Mouse (Mus musculus): ENCODE measurements at regions not wholly inside any gene's neighbourhood (a gene's known extent, or its start where the extent isn't known, plus 50 kb on each side); places are given as distances from the start of the nearest gene placed in this dataset.
A peak's percentile ranks its signal among the peaks of the same experiment; 100 is the strongest.

DNA sequence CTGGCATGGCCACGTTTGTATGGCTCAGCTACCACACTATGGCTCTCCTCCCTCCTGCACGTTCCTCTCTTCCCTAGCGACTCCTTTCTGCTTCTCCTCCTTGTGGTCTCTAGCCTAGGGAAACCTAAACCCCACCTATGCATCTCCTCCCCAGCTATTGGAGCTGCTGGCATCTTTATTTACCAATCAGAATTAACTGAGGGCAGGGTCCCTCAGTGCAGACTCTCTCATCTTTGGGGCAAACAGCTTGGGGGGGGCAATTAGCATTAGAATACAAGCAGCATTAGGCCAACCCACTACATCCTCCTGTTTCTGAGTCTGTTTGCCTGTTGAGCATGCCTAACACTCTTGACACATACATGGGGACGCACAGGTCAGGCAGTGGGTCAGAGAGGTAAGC lies 106.7 kb upstream of the Foxn2 start:
- 84% methylated on average over 4 of the region's 4 CpGs for WGBS
- Histone ChIP-seq H3K4me1 (ENCODE audit: control insufficient read depth, insufficient read depth, low read length) (peaks cover 12% of the 10 kb centered on the region), H3K4me3 (ENCODE audit: insufficient read depth, low read depth, low read length) (no peak overlapping the region), H3K27ac (ENCODE audit: insufficient read depth, low read depth, low read length) (no peak overlapping the region)
- TF ChIP-seq CTCF (IDR thresholded peaks at IDR 0.05; ENCODE audit: insufficient read depth, low read depth, low read length) (no peak), POLR2A (IDR thresholded peaks at IDR 0.05; ENCODE audit: insufficient read depth, low read depth, low read length) (no peak)

DNA sequence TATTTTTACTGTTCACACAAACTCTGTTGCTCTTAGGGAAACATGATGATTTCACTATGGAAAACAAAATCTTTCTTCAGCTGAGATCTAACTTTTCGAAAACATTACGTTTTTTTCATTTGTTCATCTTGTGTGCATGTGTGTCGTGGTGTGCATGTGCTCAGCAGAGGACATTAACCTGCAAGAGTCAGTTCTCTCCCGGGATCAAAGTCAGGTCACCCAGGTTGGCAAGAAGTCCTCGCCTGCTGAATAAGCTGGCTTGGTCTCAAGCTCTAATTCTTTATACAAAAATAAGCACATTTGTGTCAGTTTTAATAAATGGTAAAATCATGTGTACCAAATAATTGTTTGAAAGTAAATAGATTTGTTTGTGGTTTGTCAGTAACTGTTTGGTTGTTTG lies 105.2 kb upstream of the Foxn2 start:
- Histone ChIP-seq H3K4me3 (ENCODE audit: insufficient read depth, low read depth, low read length) (no peak overlapping the region), H3K4me1 (ENCODE audit: control insufficient read depth, insufficient read depth, low read length) (peaks cover 4% of the 10 kb centered on the region; the same call in 1 of the 2 replicates), H3K27ac (ENCODE audit: insufficient read depth, low read depth, low read length) (no peak overlapping the region)
- 83% methylated on average over 5 of the region's 5 CpGs for WGBS
- no peak for TF ChIP-seq POLR2A (IDR thresholded peaks at IDR 0.05; ENCODE audit: insufficient read depth, low read depth, low read length)
- TF ChIP-seq CTCF (IDR thresholded peaks at IDR 0.05; ENCODE audit: insufficient read depth, low read depth, low read length) = no peak

DNA sequence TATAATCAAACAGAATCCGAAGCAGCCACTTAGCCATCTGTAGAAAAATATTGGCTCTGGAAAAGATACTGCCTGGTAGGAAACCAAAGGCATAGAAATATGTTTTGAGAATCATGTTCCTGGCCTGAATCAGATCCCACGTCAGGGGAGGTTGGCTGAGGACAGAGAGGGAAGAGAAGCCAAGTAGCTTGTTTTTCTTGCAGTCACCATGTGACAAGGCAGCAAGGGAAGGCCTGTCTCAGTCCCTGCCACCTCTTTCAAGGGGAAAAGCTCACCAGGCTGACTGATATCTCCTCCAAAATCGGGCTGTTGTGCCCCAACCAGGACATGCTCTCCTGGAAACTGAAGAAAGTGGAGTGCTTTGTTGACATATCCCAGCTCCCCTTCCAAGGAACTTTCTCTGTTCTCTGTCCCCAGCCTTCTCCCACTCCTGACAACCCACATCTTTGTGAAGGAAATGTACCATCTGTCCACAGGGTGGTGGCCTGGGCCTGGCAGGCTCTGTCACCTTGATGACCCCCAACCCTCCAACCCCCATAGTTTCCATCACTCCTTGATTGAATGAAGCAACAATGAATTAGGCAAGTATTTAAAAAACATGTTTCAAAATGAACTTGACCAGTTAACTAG lies 104.3 kb upstream of the Foxn2 start:
- peak overlapping the region; percentile 31; the same call in 1 of the 2 replicates for H3K27ac ChIP-seq (ENCODE audit: insufficient read depth, low read depth, low read length)
- WGBS = 62% methylated on average over 3 of the region's 3 CpGs

DNA sequence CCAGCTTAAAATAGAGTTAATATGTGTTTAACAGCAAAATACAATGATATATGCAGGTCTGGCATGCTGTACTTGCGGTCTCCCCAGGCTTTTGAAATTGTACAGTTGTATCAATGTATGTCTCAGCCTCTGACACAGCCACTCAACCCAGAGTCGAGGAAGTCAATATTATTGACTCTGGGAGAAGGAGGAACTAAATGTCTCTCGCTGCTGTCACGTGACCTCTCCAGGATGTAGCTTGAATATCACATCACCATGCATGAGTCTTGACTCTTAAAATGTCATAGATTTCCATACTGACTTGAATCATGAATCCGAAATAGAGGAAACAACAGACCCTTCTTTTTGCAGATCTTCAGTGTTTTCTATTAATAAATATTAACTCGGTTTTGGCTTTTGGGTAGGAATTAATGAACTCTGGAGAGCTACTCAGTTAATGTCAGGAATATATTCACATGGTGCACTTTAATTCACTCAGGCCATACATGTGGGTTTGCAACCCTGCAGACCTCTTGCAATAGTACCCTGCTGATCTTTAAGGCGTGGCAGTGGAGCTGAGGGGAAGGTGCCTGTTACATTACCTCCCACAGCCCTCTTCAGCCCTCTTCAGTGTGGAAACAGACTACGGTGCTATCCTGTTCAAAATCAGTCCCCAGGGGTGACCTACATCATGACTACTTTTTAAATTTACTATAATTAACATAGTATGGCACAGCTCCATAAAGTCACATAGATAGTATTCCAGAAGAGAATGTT lies 102.7 kb upstream of the Foxn2 start:
- no peak overlapping the region for H3K27ac ChIP-seq (ENCODE audit: insufficient read depth, low read depth, low read length)
- H3K4me1 ChIP-seq (ENCODE audit: control insufficient read depth, insufficient read depth, low read length) = peaks cover 4% of the 10 kb centered on the region; the same call in 1 of the 2 replicates
- TF ChIP-seq POLR2A (IDR thresholded peaks at IDR 0.05; ENCODE audit: insufficient read depth, low read depth, low read length) (no peak), CTCF (IDR thresholded peaks at IDR 0.05; ENCODE audit: insufficient read depth, low read depth, low read length) (no peak)
- no peak overlapping the region for H3K4me3 ChIP-seq (ENCODE audit: insufficient read depth, low read depth, low read length)
- 84% methylated on average over 8 of the region's 8 CpGs for WGBS

More for the DNA sequence above, 104.3 kb upstream of the Foxn2 start:
- peaks cover 4% of the 10 kb centered on the region; the same call in 1 of the 2 replicates for H3K4me1 ChIP-seq (ENCODE audit: control insufficient read depth, insufficient read depth, low read length)
- TF ChIP-seq POLR2A (IDR thresholded peaks at IDR 0.05; ENCODE audit: insufficient read depth, low read depth, low read length) (no peak), CTCF (IDR thresholded peaks at IDR 0.05; ENCODE audit: insufficient read depth, low read depth, low read length) (no peak)
- H3K4me3 ChIP-seq (ENCODE audit: insufficient read depth, low read depth, low read length) = no peak overlapping the region

- TF ChIP-seq POLR2A (IDR thresholded peaks at IDR 0.05; ENCODE audit: insufficient read depth, low read depth, low read length) = no peak
- H3K4me1 ChIP-seq (ENCODE audit: control insufficient read depth, insufficient read depth, low read length) = peaks cover 4% of the 10 kb centered on the region; the same call in 1 of the 2 replicates
- H3K27ac ChIP-seq (ENCODE audit: insufficient read depth, low read depth, low read length) = no peak overlapping the region
- H3K4me3 ChIP-seq (ENCODE audit: insufficient read depth, low read depth, low read length) = no peak overlapping the region
- 70% methylated on average over 5 of the region's 5 CpGs for WGBS
These were observed 99.4 kb upstream of the Foxn2 start for GRCm38 (mm10) chr17:88341141-88341540.

- no peak overlapping the region for H3K27ac ChIP-seq (ENCODE audit: insufficient read depth, low read depth, low read length)
- TF ChIP-seq POLR2A (IDR thresholded peaks at IDR 0.05; ENCODE audit: insufficient read depth, low read depth, low read length) (no peak), CTCF (IDR thresholded peaks at IDR 0.05; ENCODE audit: insufficient read depth, low read depth, low read length) (no peak)
- 87% methylated on average over 5 of the region's 5 CpGs for WGBS
- no peaks in the 10 kb centered on the region for H3K4me1 ChIP-seq (ENCODE audit: control insufficient read depth, insufficient read depth, low read length)
- no peak overlapping the region for H3K4me3 ChIP-seq (ENCODE audit: insufficient read depth, low read depth, low read length)
These were observed 98.9 kb upstream of the Foxn2 start for GRCm38 (mm10) chr17:88341599-88341998.

DNA sequence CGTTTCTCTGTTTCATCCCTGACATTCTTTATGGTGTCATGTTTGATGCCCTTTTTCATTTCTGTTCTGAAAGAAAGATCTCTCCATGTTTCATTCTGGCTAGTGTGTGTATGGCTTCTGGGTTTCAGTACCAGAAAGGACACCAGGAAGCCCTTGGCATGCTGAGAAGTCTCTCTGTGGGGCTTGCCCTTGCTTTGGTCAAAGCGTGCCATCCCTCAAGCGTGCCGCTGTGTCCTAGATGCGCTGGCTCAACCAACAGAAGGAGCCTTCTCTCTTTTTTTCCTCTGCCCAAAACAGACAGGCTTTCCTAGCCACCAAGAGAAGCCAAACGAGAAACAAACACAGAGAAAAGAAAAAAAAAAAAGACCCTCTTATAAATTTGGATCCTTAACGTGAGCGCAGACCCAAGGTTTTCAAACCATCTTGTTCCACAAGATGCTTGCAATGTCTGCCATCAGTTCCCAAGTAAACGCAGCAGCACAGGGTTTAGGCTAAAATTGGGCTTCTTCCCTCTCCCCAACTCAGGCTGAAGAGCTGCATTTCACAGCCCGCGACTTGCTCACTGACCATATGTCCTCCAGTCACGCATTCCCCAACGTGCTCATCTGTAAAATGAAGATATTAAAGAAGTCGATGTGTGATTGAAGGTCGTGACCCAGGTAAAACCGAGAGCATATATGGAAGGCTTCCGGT lies 97.3 kb upstream of the Foxn2 start:
- H3K27ac ChIP-seq (ENCODE audit: insufficient read depth, low read depth, low read length) = no peak overlapping the region
- no peaks in the 10 kb centered on the region for H3K4me1 ChIP-seq (ENCODE audit: control insufficient read depth, insufficient read depth, low read length)
- H3K4me3 ChIP-seq (ENCODE audit: insufficient read depth, low read depth, low read length) = no peak overlapping the region
- WGBS = 90% methylated on average over 17 of the region's 17 CpGs
- TF ChIP-seq CTCF (IDR thresholded peaks at IDR 0.05; ENCODE audit: insufficient read depth, low read depth, low read length) (no peak), POLR2A (IDR thresholded peaks at IDR 0.05; ENCODE audit: insufficient read depth, low read depth, low read length) (no peak)

DNA sequence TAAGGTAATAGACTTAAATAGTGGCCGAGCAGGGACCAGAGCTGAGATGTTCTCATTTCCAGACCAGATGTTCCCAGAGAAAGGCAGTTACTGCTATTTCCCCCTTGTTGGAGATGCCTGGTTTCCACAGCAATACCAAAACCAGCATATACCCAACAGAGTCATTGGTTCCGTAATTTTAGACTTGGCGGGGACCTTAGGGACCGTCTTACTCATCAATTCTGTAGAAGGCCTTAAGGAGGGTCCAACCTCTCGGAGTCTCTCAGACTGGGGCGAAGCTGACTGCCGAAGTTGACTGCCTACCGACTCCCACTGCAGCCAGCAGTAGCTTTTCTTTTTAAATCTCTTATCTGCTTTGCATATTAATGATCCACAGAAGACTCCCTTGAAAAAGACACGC lies 95.1 kb upstream of the Foxn2 start:
- 84% methylated on average over 9 of the region's 9 CpGs for WGBS
- H3K27ac ChIP-seq (ENCODE audit: insufficient read depth, low read depth, low read length) = no peak overlapping the region
- no peak for TF ChIP-seq CTCF (IDR thresholded peaks at IDR 0.05; ENCODE audit: insufficient read depth, low read depth, low read length)
- TF ChIP-seq POLR2A (IDR thresholded peaks at IDR 0.05; ENCODE audit: insufficient read depth, low read depth, low read length) = no peak
- H3K4me1 ChIP-seq (ENCODE audit: control insufficient read depth, insufficient read depth, low read length) = no peaks in the 10 kb centered on the region
- no peak overlapping the region for H3K4me3 ChIP-seq (ENCODE audit: insufficient read depth, low read depth, low read length)

DNA sequence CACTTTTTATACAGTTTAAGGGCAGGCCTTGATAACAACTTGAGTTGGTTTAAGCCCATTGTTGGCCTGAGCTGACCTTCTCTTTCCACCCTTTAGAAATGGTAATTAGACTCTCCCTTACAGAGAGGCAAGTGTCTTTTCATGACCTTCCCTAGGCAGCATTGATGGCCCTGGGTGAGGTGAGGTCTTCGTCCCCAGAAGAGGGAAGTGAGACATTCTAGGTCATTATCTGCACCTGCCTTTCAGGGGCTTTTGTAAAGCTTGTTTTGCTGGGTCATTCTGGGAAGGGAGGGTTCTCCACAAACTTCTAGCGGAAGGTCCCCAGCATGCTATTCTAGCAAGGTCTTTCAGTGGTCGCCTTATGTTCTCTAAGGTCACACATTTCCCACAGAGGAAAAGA lies 93.6 kb upstream of the Foxn2 start:
- TF ChIP-seq POLR2A (IDR thresholded peaks at IDR 0.05; ENCODE audit: insufficient read depth, low read depth, low read length) (no peak), CTCF (IDR thresholded peaks at IDR 0.05; ENCODE audit: insufficient read depth, low read depth, low read length) (no peak)
- no peak overlapping the region for H3K27ac ChIP-seq (ENCODE audit: insufficient read depth, low read depth, low read length)
- H3K4me1 ChIP-seq (ENCODE audit: control insufficient read depth, insufficient read depth, low read length) = no peaks in the 10 kb centered on the region
- WGBS = 77% methylated on average over 3 of the region's 3 CpGs
- no peak overlapping the region for H3K4me3 ChIP-seq (ENCODE audit: insufficient read depth, low read depth, low read length)

Measured in olfactory bulb, adult 2 months (tissue).